Mouse (Mus musculus): Measurements from ENCODE around the gene Gse1. TPM values are rescaled to one million over a fixed set of nuclear protein-coding genes. Genes with fewer than 3 reads are reported as not detected.

The Gse1 gene
- polyA plus RNA-seq, 1 experiment from 2014 or later = 14.3 TPM

DNA sequence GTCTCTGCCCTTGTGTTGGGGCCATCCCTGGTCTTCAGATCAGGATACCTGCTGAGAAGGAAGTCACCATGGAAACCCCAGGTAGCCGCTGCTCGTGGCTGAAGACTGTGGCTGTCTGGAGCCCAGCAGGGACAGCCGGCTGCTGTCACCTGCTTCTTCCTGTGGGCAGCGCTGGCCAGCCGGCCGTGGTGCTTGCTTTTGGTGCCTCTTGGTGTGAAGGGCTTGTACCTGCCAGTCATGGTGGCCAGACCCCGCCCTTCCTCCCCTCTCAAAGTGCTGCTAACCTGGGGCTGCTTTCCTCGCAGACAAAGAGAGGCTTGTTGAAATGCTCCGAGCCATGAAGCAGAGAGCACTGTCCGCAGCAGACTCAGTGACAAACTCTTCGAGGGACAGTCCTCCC, 345.6 kb downstream of the Gse1 start:
- no peak for TF ChIP-seq CTCF (IDR thresholded peaks at IDR 0.05; ENCODE audit: low read depth)

DNA sequence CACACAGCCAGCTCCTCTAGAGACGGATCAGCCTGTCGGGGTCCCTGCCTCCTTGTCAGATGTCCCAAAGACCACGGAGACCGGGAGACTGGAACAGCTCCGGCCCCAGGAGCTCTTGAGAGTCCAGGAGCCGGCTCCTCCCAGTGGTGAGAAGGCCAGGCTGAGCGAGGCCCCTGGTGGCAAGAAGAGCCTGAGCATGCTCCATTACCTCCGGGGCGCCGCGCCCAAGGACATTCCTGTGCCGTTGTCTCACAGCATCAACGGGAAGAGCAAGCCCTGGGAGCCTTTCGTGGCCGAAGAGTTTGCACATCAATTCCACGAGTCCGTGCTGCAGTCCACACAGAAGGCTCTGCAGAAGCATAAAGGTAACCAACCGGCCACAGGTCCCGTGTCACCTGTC, 346.7 kb downstream of the Gse1 start:
- no peak overlapping the region for H3K4me3 ChIP-seq (ENCODE audit: low read depth, low read length)
- no peak for ATAC-seq (ENCODE audit: insufficient read depth)
- peak overlapping the region; percentile 58; the same call in 1 of the 2 replicates for H3K27ac ChIP-seq (ENCODE audit: low read depth)
- TF ChIP-seq CTCF (IDR thresholded peaks at IDR 0.05; ENCODE audit: low read depth) = peak; percentile 33
- H3K27me3 ChIP-seq (ENCODE audit: insufficient read depth, low read length) = no peaks in the 10 kb centered on the region
- H3K9ac ChIP-seq = no peak overlapping the region
- H3K4me1 ChIP-seq (ENCODE audit: insufficient read depth) = no peaks in the 10 kb centered on the region
- DNase-seq = peak; percentile 36
- 59% methylated on average over 19 of the region's 19 CpGs for WGBS
- H3K36me3 ChIP-seq (ENCODE audit: insufficient read depth) = peaks cover 99% of the 10 kb centered on the region
- H3K4me2 ChIP-seq = no peak overlapping the region
- no peaks in the 10 kb centered on the region for H3K9me3 ChIP-seq (ENCODE audit: low read depth, low read length)

More for the DNA sequence above, 345.6 kb downstream of the Gse1 start:
- no peak for ATAC-seq (ENCODE audit: insufficient read depth)
- 58% methylated on average over 11 of the region's 11 CpGs for WGBS
- Histone ChIP-seq H3K4me3 (ENCODE audit: low read depth, low read length) (no peak overlapping the region), H3K36me3 (ENCODE audit: insufficient read depth) (peaks cover 99% of the 10 kb centered on the region), H3K27me3 (ENCODE audit: insufficient read depth, low read length) (no peaks in the 10 kb centered on the region), H3K9me3 (ENCODE audit: low read depth, low read length) (no peaks in the 10 kb centered on the region), H3K9ac (no peak overlapping the region), H3K4me1 (ENCODE audit: insufficient read depth) (no peaks in the 10 kb centered on the region), H3K4me2 (no peak overlapping the region), H3K27ac (ENCODE audit: low read depth) (peak overlapping the region; percentile 58; the same call in 1 of the 2 replicates)
- DNase-seq = peak; percentile 58

DNA sequence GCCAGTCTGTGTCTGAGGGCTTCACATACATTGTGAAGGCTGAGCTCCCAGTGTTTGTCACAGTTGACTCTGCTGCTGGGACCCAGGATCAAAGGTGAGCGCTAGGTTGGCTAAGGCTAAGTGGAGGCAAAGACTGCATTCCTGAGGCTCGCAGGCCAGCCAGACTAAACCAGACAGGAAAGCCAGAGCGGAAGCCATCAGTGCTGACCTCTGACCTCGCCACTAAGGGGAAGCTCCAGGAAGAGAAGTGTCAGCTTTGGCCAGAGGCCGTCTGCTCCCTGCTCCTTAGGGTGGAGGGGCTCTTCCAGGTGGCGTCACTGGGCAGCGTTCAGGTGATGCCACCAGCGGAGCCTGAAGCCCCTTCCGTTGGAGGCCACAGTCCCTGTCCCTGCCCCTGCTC, 347.5 kb downstream of the Gse1 start:
- Histone ChIP-seq H3K27ac (ENCODE audit: low read depth) (peak overlapping the region; percentile 8; the same call in 1 of the 2 replicates), H3K9me3 (ENCODE audit: low read depth, low read length) (no peaks in the 10 kb centered on the region), H3K4me3 (ENCODE audit: low read depth, low read length) (no peak overlapping the region), H3K4me2 (no peak overlapping the region), H3K27me3 (ENCODE audit: insufficient read depth, low read length) (no peaks in the 10 kb centered on the region), H3K36me3 (ENCODE audit: insufficient read depth) (peaks cover 99% of the 10 kb centered on the region), H3K9ac (no peak overlapping the region; the same call in 1 of the 2 replicates), H3K4me1 (ENCODE audit: insufficient read depth) (no peaks in the 10 kb centered on the region)
- 51% methylated on average over 9 of the region's 9 CpGs for WGBS
- TF ChIP-seq CTCF (IDR thresholded peaks at IDR 0.05; ENCODE audit: low read depth) = no peak
- ATAC-seq (ENCODE audit: insufficient read depth) = no peak
- peak; percentile 40 for DNase-seq

DNA sequence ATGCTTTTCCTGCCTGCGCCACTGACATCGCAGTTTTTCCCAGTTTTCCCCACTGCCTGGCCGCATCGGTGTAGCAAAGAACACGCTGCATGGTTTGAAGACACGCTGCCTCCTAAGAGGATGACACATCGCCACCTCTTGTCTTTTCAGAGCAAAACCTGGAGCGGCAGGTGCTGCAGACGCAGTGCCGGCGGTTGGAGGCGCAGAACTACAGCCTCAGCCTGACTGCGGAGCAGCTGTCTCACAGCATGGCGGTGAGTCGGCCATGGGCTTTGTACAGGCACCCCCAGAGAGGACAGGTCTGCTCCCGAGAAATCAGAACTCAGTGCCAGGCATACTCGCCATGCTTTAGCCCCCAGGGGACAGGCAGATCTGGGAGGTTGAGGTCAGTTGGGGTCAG, 349.6 kb downstream of the Gse1 start:
- Histone ChIP-seq H3K9me3 (ENCODE audit: low read depth, low read length) (no peaks in the 10 kb centered on the region), H3K36me3 (ENCODE audit: insufficient read depth) (peaks cover 98% of the 10 kb centered on the region), H3K4me1 (ENCODE audit: insufficient read depth) (no peaks in the 10 kb centered on the region), H3K4me3 (ENCODE audit: low read depth, low read length) (no peak overlapping the region), H3K9ac (no peak overlapping the region), H3K27me3 (ENCODE audit: insufficient read depth, low read length) (no peaks in the 10 kb centered on the region), H3K4me2 (no peak overlapping the region), H3K27ac (ENCODE audit: low read depth) (no peak overlapping the region)
- TF ChIP-seq CTCF (IDR thresholded peaks at IDR 0.05; ENCODE audit: low read depth) = no peak
- DNase-seq = no peak
- ATAC-seq (ENCODE audit: insufficient read depth) = no peak
- WGBS = 91% methylated on average over 17 of the region's 17 CpGs

DNA sequence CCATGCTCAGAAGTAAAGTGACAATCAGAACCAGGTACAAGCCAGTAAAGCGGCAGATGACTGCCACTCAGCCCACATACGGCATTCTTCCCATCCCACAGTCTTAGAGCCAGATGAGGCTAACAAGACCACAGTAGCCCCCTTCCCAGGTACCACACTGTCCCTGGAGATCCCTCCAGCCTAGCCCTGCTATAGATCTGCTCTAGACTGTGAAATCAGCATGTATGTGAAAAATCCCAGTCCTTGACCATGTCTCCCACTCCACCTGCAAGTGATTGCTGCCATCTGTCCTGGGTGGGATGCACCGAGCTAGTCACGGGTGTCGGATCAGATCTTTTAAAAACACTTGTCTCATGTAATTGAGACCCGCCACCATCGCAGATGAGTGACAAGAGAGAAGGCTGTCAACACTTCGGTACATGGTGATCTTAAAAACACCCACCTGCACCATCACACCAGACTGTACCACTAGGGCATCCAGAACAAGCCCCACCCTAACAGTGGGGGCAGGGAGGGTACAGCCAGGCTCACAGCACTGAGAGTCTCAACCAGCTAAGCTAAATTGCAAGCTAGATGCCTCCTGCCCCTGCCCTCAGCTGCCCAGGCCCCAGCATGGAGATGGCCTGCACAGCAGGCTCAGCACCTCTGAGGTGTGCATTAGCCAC, 352.2 kb downstream of the Gse1 start:
- H3K27ac ChIP-seq (ENCODE audit: low read depth) = no peak overlapping the region
- 80% methylated on average over 8 of the region's 8 CpGs for WGBS

DNA sequence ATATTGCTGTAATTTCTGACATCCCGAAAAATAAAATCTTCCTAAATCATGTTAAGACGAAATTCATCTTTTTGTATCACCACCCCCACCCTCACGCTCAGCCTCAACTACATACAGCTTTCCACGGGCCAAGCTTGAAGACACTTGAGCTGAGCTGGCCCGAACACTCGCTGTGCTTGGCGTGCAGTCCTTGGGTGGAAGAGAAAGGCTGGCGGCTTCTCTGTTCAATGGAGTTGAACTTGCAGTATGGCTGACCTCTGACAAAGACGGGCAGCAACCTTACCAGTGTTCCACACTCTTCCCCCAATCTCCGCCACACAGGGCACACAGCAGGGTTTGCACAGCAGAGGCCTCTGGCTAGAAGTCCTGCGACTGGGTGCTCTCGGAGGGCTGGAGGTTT, 353.1 kb downstream of the Gse1 start:
- no peak overlapping the region for H3K9ac ChIP-seq
- 87% methylated on average over 12 of the region's 12 CpGs for WGBS
- no peaks in the 10 kb centered on the region for H3K4me1 ChIP-seq (ENCODE audit: insufficient read depth)
- H3K27me3 ChIP-seq (ENCODE audit: insufficient read depth, low read length) = no peaks in the 10 kb centered on the region
- no peak for DNase-seq
- H3K36me3 ChIP-seq (ENCODE audit: insufficient read depth) = peaks cover 90% of the 10 kb centered on the region
- no peak for ATAC-seq (ENCODE audit: insufficient read depth)
- no peak overlapping the region for H3K27ac ChIP-seq (ENCODE audit: low read depth)
- no peak for TF ChIP-seq CTCF (IDR thresholded peaks at IDR 0.05; ENCODE audit: low read depth)
- no peak overlapping the region for H3K4me2 ChIP-seq
- no peaks in the 10 kb centered on the region for H3K9me3 ChIP-seq (ENCODE audit: low read depth, low read length)
- no peak overlapping the region for H3K4me3 ChIP-seq (ENCODE audit: low read depth, low read length)

More for the DNA sequence above, 352.2 kb downstream of the Gse1 start:
- H3K4me1 ChIP-seq (ENCODE audit: insufficient read depth) = no peaks in the 10 kb centered on the region
- H3K9ac ChIP-seq = no peak overlapping the region
- DNase-seq = no peak
- no peak overlapping the region for H3K4me2 ChIP-seq
- H3K36me3 ChIP-seq (ENCODE audit: insufficient read depth) = peaks cover 91% of the 10 kb centered on the region
- H3K27me3 ChIP-seq (ENCODE audit: insufficient read depth, low read length) = no peaks in the 10 kb centered on the region
- H3K9me3 ChIP-seq (ENCODE audit: low read depth, low read length) = no peaks in the 10 kb centered on the region
- no peak overlapping the region for H3K4me3 ChIP-seq (ENCODE audit: low read depth, low read length)
- ATAC-seq (ENCODE audit: insufficient read depth) = no peak
- no peak for TF ChIP-seq CTCF (IDR thresholded peaks at IDR 0.05; ENCODE audit: low read depth)

DNA sequence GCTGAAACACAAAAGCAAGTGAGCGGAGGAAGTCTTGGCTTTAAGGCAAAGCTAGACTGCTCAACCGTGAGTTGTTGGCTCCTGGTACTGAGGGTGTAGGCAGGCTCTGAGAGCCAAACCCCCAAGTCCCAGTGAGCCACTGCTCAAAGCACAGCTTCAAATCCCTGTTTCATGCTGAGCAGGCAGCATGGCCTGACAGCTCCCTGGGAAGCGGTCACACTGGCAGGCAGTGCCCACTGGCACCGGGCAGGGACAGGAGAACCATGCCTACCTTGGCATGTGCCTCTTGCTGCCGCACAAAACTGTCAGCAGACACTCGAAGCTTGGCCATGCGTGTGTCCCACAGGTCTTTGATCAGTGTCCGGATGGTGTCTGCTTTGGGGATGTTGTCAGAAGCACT, 353.6 kb downstream of the Gse1 start:
- H3K27ac ChIP-seq (ENCODE audit: low read depth) = no peak overlapping the region
- peaks cover 88% of the 10 kb centered on the region for H3K36me3 ChIP-seq (ENCODE audit: insufficient read depth)
- ATAC-seq (ENCODE audit: insufficient read depth) = no peak

More for the DNA sequence above, 353.6 kb downstream of the Gse1 start:
- Histone ChIP-seq H3K27me3 (ENCODE audit: insufficient read depth, low read length) (no peaks in the 10 kb centered on the region), H3K9me3 (ENCODE audit: low read depth, low read length) (no peaks in the 10 kb centered on the region), H3K4me3 (ENCODE audit: low read depth, low read length) (no peak overlapping the region), H3K9ac (no peak overlapping the region), H3K4me2 (no peak overlapping the region), H3K4me1 (ENCODE audit: insufficient read depth) (no peaks in the 10 kb centered on the region)
- no peak for DNase-seq
- 90% methylated on average over 8 of the region's 8 CpGs for WGBS
- TF ChIP-seq CTCF (IDR thresholded peaks at IDR 0.05; ENCODE audit: low read depth) = no peak

Data from lung, embryonic 14.5 days (tissue).